Mouse (Mus musculus) testis, adult 2 months (tissue): ENCODE measurements around the gene Ctu2. TPM values are rescaled to one million over a fixed set of nuclear protein-coding genes. Genes with fewer than 3 reads are reported as not detected.

Experiments used
- H3K27ac ChIP-seq: fragments of 200-500 bp; 2 replicates; pipeline ENCODE4 v1.5.1; 2012; ENCODE audit warnings: low read depth, low read length; ENCODE audit not compliant: control insufficient read depth, insufficient read depth
- H3K27me3 ChIP-seq: fragments of 200-500 bp; 2 replicates; pipeline ENCODE4 v1.6.1; 2012; ENCODE audit warnings: mild to moderate bottlenecking, low read length, moderate library complexity; ENCODE audit not compliant: control insufficient read depth, insufficient read depth
- H3K36me3 ChIP-seq: fragments of 200-500 bp; 2 replicates; pipeline ENCODE4 v1.6.1; 2012; ENCODE audit warnings: mild to moderate bottlenecking, low read length; ENCODE audit not compliant: control insufficient read depth, insufficient read depth
- H3K4me1 ChIP-seq: fragments of 200-500 bp; 2 replicates; pipeline ENCODE4 v1.6.1; 2012; ENCODE audit warnings: low read length; ENCODE audit not compliant: control insufficient read depth, insufficient read depth
- H3K4me3 ChIP-seq: fragments of 200-500 bp; 2 replicates; pipeline ENCODE4 v1.5.1; 2012; ENCODE audit warnings: low read depth, mild to moderate bottlenecking, low read length, moderate library complexity, mixed read lengths; ENCODE audit not compliant: control insufficient read depth
- CTCF ChIP-seq: fragments of 200-500 bp; IDR thresholded peaks from 2 replicates; pipeline ENCODE4 v1.5.1; 2012; ENCODE audit warnings: low read depth, mild to moderate bottlenecking, inconsistent platforms, low read length, moderate library complexity; ENCODE audit not compliant: control insufficient read depth, insufficient read depth, insufficient replicate concordance
- POLR2A ChIP-seq: fragments of 200-500 bp; IDR thresholded peaks from 2 replicates; pipeline ENCODE4 v1.6.1; 2012; ENCODE audit warnings: low read depth, mild to moderate bottlenecking, inconsistent platforms, low read length, moderate library complexity; ENCODE audit not compliant: control insufficient read depth
- polyA plus RNA-seq: library from polyadenylated mRNA; depleted of rRNA; stranded (reverse); fragments of >200 nt; gene quantifications from 2 replicates; pipeline ENCODE4 v1.2.3, GENCODE M21; 2012

Gene Ctu2
- polyA plus RNA-seq, 1 experiment, result 37.7 TPM

GRCm38 (mm10) chr8:122523652-122524360 lies 47.9 kb downstream of the Ctu2 start:
- no peak for TF ChIP-seq POLR2A
- no peak for TF ChIP-seq CTCF
- Histone ChIP-seq H3K36me3 (no peaks in the 10 kb centered on the region), H3K27ac (no peak overlapping the region), H3K4me3 (no peak overlapping the region), H3K27me3 (no peaks in the 10 kb centered on the region), H3K4me1 (no peaks in the 10 kb centered on the region; the same call in 1 of the 2 replicates)

- no peak overlapping the region for H3K4me3 ChIP-seq
- no peaks in the 10 kb centered on the region for H3K27me3 ChIP-seq
- H3K27ac ChIP-seq, result no peak overlapping the region
- H3K4me1 ChIP-seq, result no peaks in the 10 kb centered on the region; the same call in 1 of the 2 replicates
- TF ChIP-seq POLR2A (no peak), CTCF (no peak)
- no peaks in the 10 kb centered on the region for H3K36me3 ChIP-seq
Observed at GRCm38 (mm10) chr8:122524506-122524905, 48.6 kb downstream of the Ctu2 start.

- Histone ChIP-seq H3K27me3 (no peaks in the 10 kb centered on the region), H3K4me3 (no peak overlapping the region), H3K4me1 (no peaks in the 10 kb centered on the region; the same call in 1 of the 2 replicates), H3K27ac (no peak overlapping the region), H3K36me3 (no peaks in the 10 kb centered on the region)
- no peak for TF ChIP-seq CTCF
- no peak for TF ChIP-seq POLR2A
Observed at GRCm38 (mm10) chr8:122525004-122525403, 49.1 kb downstream of the Ctu2 start.

- Histone ChIP-seq H3K27me3 (no peaks in the 10 kb centered on the region), H3K4me3 (no peak overlapping the region), H3K27ac (no peak overlapping the region), H3K36me3 (no peaks in the 10 kb centered on the region), H3K4me1 (no peaks in the 10 kb centered on the region; the same call in 1 of the 2 replicates)
- no peak for TF ChIP-seq POLR2A
- no peak for TF ChIP-seq CTCF
Observed at GRCm38 (mm10) chr8:122526084-122526483, 50.1 kb downstream of the Ctu2 start.

- H3K4me3 ChIP-seq, result no peak overlapping the region
Observed at GRCm38 (mm10) chr8:122526526-122527170, 50.7 kb downstream of the Ctu2 start.

GRCm38 (mm10) chr8:122527937-122528336 lies 52.0 kb downstream of the Ctu2 start:
- TF ChIP-seq CTCF (no peak), POLR2A (no peak)
- Histone ChIP-seq H3K4me1 (no peaks in the 10 kb centered on the region; the same call in 1 of the 2 replicates), H3K27me3 (no peaks in the 10 kb centered on the region), H3K4me3 (peak overlapping the region; percentile 52), H3K36me3 (no peaks in the 10 kb centered on the region), H3K27ac (no peak overlapping the region)

More at GRCm38 (mm10) chr8:122526526-122527170, 50.7 kb downstream of the Ctu2 start:
- Histone ChIP-seq H3K36me3 (no peaks in the 10 kb centered on the region), H3K27me3 (no peaks in the 10 kb centered on the region), H3K27ac (no peak overlapping the region), H3K4me1 (no peaks in the 10 kb centered on the region; the same call in 1 of the 2 replicates)
- no peak for TF ChIP-seq POLR2A
- no peak for TF ChIP-seq CTCF

GRCm38 (mm10) chr8:122529159-122529558 lies 53.2 kb downstream of the Ctu2 start:
- no peak overlapping the region for H3K27ac ChIP-seq
- H3K4me3 ChIP-seq, result no peak overlapping the region
- H3K27me3 ChIP-seq, result no peaks in the 10 kb centered on the region
- TF ChIP-seq CTCF, result no peak
- H3K36me3 ChIP-seq, result no peaks in the 10 kb centered on the region
- no peaks in the 10 kb centered on the region; the same call in 1 of the 2 replicates for H3K4me1 ChIP-seq
